Mouse (Mus musculus) ES-Bruce4 (cell line): ENCODE measurements around the gene Hist1h2aa. TPM values are rescaled to one million over a fixed set of nuclear protein-coding genes. Genes with fewer than 3 reads are reported as not detected.

ENCODE experiments used
- H3K27ac ChIP-seq: 2 replicates; pipeline ENCODE4 v1.5.1; 2012; ENCODE audit warnings: low read length, inconsistent platforms; ENCODE audit not compliant: insufficient read depth
- H3K27me3 ChIP-seq: 2 replicates; pipeline ENCODE4 v1.6.1; 2012; ENCODE audit warnings: mild to moderate bottlenecking, low read length, inconsistent platforms; ENCODE audit not compliant: control insufficient read depth, poor library complexity, insufficient read depth, severe bottlenecking
- H3K36me3 ChIP-seq: 2 replicates; pipeline ENCODE4 v1.6.1; 2012; ENCODE audit warnings: inconsistent platforms, mild to moderate bottlenecking, low read length, moderate library complexity; ENCODE audit not compliant: control insufficient read depth, poor library complexity, insufficient read depth, severe bottlenecking
- H3K4me1 ChIP-seq: one replicate; pipeline ENCODE4 v1.8.1; 2011; ENCODE audit warnings: low read length; ENCODE audit not compliant: control insufficient read depth, insufficient read depth
- H3K4me3 ChIP-seq: 2 replicates; pipeline ENCODE4 v1.5.1; 2011; ENCODE audit warnings: low read depth, mild to moderate bottlenecking, low read length
- H3K9ac ChIP-seq: 2 replicates; pipeline ENCODE4 v1.6.1; 2012; ENCODE audit warnings: low read depth, mild to moderate bottlenecking, inconsistent platforms; ENCODE audit not compliant: poor library complexity, severe bottlenecking
- H3K9me3 ChIP-seq: replicated peaks from 2 replicates; pipeline ENCODE4 v1.6.1; 2012; ENCODE audit warnings: mild to moderate bottlenecking, low read length, inconsistent platforms; ENCODE audit not compliant: control insufficient read depth, poor library complexity, insufficient read depth, severe bottlenecking
- CTCF ChIP-seq: IDR thresholded peaks from one replicate; pipeline ENCODE4 v1.8.1; 2011; ENCODE audit warnings: low read depth, low read length
- EP300 ChIP-seq: IDR thresholded peaks from 2 replicates; pipeline ENCODE4 v1.6.1; 2011; ENCODE audit warnings: low read depth, low read length; ENCODE audit not compliant: insufficient read depth
- POLR2A ChIP-seq: IDR thresholded peaks from one replicate; pipeline ENCODE4 v1.8.1; 2011; ENCODE audit warnings: low read length; ENCODE audit not compliant: insufficient read depth
- polyA plus RNA-seq: library from polyadenylated mRNA; stranded (reverse); fragments of >200 nt; gene quantifications from 2 replicates; pipeline ENCODE4 v1.2.4, GENCODE M21; 2011; ENCODE audit warnings: low read depth; ENCODE audit not compliant: missing spikeins, insufficient read depth, insufficient read length

Gene Hist1h2aa
- polyA plus RNA-seq, 1 experiment: not detected

DNA sequence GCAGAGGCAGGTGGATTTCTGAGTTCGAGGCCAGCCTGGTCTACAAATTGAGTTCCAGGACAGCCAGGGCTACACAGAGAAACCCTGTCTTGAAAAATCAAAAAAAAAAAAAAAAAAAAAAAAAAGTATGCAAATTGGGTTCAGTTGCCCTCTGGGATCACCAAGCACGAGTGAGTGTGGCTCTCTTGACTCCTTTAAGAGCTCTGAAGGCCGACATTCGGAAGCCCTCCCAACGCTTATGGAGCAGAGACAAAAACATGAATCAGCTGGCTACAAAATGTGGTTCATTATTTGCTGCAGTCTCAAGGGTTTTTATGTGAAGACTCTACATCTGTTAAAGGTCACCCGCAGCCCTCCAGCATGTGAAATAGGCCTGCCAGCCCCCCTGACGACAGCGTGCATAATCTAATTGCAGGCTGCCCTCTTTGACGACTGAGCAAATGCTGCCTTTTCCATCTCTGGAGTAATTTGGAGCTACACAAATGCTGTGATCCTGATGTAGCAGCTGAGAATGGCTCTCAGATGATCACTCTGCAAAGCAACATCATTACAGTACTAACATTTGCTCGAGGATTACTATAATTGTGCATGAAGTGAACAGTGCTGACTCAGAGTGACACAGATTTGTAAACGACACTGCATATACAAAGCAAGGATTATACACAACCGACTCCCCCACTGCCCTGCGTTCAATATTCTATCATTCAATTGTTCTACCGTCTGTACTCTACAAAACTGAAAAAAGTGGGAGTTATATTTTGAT lies 15.4 kb downstream of the Hist1h2aa start:
- no peaks in the 10 kb centered on the region for H3K36me3 ChIP-seq
- H3K27me3 ChIP-seq: no peaks in the 10 kb centered on the region; the same call in 1 of the 2 replicates
- H3K9ac ChIP-seq: no peak overlapping the region
- no peak overlapping the region for H3K4me3 ChIP-seq
- no peak overlapping the region for H3K27ac ChIP-seq
- H3K9me3 ChIP-seq: no peaks in the 10 kb centered on the region
- no peak for TF ChIP-seq CTCF
- TF ChIP-seq POLR2A: no peak
- TF ChIP-seq EP300: no peak
- H3K4me1 ChIP-seq: no peaks in the 10 kb centered on the region

DNA sequence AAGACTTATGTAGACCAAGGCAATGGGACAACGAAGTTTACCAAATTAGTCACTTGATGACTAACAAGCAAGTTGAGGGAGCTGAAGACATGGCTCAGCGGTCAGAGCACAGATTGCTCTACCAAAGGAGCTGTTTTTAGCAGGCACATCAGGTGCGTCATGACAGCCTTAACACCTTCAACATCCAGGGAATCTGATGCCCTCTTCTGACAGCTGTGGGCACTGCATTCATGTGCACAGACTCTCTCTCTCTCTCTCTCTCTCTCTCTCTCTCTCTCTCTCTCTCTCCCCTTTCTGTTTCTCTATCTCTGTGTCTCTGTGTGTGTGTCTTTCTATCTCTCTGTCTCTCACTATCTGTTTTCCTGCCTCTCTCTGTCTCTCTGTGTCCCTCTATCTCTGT lies 16.7 kb downstream of the Hist1h2aa start:
- H3K4me1 ChIP-seq: no peaks in the 10 kb centered on the region
- no peak overlapping the region for H3K27ac ChIP-seq
- TF ChIP-seq CTCF (peak; percentile 18), POLR2A (no peak)
- no peaks in the 10 kb centered on the region for H3K9me3 ChIP-seq
- no peak overlapping the region for H3K4me3 ChIP-seq
- no peaks in the 10 kb centered on the region for H3K27me3 ChIP-seq
- H3K36me3 ChIP-seq: no peaks in the 10 kb centered on the region
- no peak overlapping the region for H3K9ac ChIP-seq

DNA sequence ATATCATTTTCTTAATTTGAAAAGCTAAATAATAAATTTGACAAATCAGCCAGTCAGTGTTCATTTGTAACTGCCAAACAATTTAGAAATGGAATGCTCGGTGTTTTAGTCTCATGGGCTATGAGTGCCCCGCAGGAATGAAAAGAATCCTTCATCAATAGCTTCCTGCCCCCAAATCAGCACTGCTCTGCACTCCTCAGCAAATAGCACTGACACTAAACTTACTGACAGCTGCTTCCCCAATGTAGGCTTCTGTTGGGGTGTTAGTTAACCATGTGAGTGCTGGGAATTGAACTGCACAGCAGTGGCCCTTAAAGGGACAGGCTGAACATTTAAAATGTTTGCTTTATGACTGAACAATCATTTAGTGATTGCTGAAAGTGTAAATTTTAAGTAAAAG lies 25.5 kb downstream of the Hist1h2aa start:
- no peak overlapping the region for H3K27ac ChIP-seq
- H3K36me3 ChIP-seq: no peaks in the 10 kb centered on the region
- H3K4me3 ChIP-seq: no peak overlapping the region
- no peak overlapping the region for H3K9ac ChIP-seq
- no peaks in the 10 kb centered on the region for H3K27me3 ChIP-seq
- H3K4me1 ChIP-seq: no peaks in the 10 kb centered on the region
- H3K9me3 ChIP-seq: no peaks in the 10 kb centered on the region
- TF ChIP-seq POLR2A (no peak), CTCF (no peak), EP300 (no peak)

DNA sequence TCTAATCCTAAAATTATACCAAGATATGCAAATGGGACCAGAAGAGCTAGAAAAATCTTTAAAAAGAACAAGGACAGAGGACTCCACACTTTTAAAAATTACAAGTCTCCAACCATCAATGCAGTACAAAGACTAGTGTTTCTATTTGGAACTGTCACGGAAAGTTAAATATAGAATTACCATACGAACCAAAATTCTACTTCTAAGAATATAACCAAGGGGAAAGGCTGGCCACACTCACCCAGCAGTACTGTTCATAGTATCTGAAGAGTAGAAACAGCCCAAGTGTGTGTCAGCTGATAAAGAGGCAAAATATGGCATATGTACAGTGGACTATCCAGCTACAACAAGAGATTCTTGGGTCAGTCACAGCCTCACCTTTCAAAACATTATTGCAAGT lies 30.6 kb downstream of the Hist1h2aa start:
- no peak overlapping the region for H3K9ac ChIP-seq
- TF ChIP-seq POLR2A (no peak), CTCF (no peak), EP300 (no peak)
- no peaks in the 10 kb centered on the region for H3K27me3 ChIP-seq
- H3K27ac ChIP-seq: no peak overlapping the region
- H3K4me1 ChIP-seq: no peaks in the 10 kb centered on the region
- H3K36me3 ChIP-seq: no peaks in the 10 kb centered on the region
- H3K9me3 ChIP-seq: no peaks in the 10 kb centered on the region
- no peak overlapping the region for H3K4me3 ChIP-seq

DNA sequence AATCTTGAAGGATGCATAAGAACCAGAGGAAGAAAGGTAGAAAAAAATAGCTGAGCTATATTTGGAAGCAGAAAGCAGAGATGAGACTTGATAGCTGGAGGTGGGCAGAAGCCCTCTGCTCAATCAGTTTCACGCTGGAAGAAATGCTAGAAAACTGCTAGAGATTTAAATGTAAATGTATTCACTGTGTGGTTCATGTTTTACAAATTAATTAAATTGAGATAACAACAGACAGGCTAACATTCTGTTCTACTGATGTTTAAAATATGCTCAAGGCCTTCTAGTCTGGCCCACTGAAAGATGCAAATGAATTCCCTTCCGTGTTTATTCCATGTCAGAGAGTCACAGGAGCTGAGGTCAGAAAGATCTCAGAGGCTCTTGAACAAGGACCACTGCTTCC lies 37.6 kb downstream of the Hist1h2aa start:
- no peaks in the 10 kb centered on the region for H3K36me3 ChIP-seq
- TF ChIP-seq POLR2A (no peak), CTCF (no peak), EP300 (no peak)
- no peaks in the 10 kb centered on the region for H3K4me1 ChIP-seq
- H3K4me3 ChIP-seq: no peak overlapping the region
- no peak overlapping the region for H3K9ac ChIP-seq
- H3K27me3 ChIP-seq: no peaks in the 10 kb centered on the region; the same call in 1 of the 2 replicates
- H3K9me3 ChIP-seq: no peaks in the 10 kb centered on the region
- H3K27ac ChIP-seq: no peak overlapping the region

DNA sequence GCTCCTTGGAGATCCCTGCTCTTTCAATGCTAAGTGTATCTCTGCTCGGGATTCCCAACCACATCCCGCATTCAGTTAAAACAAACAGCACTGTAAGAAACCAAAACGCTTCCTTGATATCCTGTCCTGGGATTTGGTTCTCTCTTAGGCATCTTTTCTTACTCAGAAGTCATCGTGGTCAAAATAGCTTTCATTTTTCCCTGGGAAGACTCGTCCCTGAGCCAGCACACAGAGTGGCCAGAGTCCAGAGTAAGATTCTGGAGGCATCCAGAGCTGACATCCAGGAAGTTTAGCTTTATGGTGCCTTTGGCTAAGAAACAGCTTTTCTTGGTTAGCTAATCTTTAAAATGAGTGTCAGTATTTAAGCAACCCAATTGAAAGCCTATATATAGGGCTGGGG lies 38.0 kb downstream of the Hist1h2aa start:
- no peaks in the 10 kb centered on the region for H3K4me1 ChIP-seq
- H3K9me3 ChIP-seq: no peaks in the 10 kb centered on the region
- H3K27ac ChIP-seq: no peak overlapping the region
- TF ChIP-seq CTCF: no peak
- TF ChIP-seq POLR2A: no peak
- no peak for TF ChIP-seq EP300
- no peaks in the 10 kb centered on the region for H3K36me3 ChIP-seq
- H3K27me3 ChIP-seq: no peaks in the 10 kb centered on the region; the same call in 1 of the 2 replicates
- no peak overlapping the region for H3K9ac ChIP-seq
- H3K4me3 ChIP-seq: no peak overlapping the region

Other genes with a start within 250 kb of the Hist1h2aa start
- not detected in 2 replicates for gene Hist1h1t, start 238.6 kb upstream of the Hist1h2aa start, polyA plus RNA-seq
- gene Hist1h4c, start 236.0 kb upstream of the Hist1h2aa start, polyA plus RNA-seq: 1.3 and 2.5 TPM in 2 replicates
- not detected in 2 replicates for gene Hfe, start 223.6 kb upstream of the Hist1h2aa start, polyA plus RNA-seq
- gene Hist1h1c, start 195.7 kb upstream of the Hist1h2aa start, polyA plus RNA-seq: 10.8 and 13.3 TPM in 2 replicates
- gene Hist1h3c, start 188.9 kb upstream of the Hist1h2aa start, polyA plus RNA-seq: 3.6 and 8.6 TPM in 2 replicates
- gene Hist1h2bb, start 187.7 kb upstream of the Hist1h2aa start, polyA plus RNA-seq: 9.8 and 11.5 TPM in 2 replicates
- 11.9 and 17.9 TPM in 2 replicates for gene Hist1h2ab, start 183.3 kb upstream of the Hist1h2aa start, polyA plus RNA-seq
- gene Hist1h3b, start 182.2 kb upstream of the Hist1h2aa start, polyA plus RNA-seq: 5.0 and 9.4 TPM in 2 replicates
- 28.2 and 29.2 TPM in 2 replicates for gene Hist1h4b, start 177.4 kb upstream of the Hist1h2aa start, polyA plus RNA-seq
- gene Hist1h4a, start 173.2 kb upstream of the Hist1h2aa start, polyA plus RNA-seq: 3.1 and 4.5 TPM in 2 replicates
- gene Hist1h3a, start 172.1 kb upstream of the Hist1h2aa start, polyA plus RNA-seq: 5.4 TPM in 1 of 2 replicates, not detected in the other
- 7.8 and 8.6 TPM in 2 replicates for gene Hist1h1a, start 170.8 kb upstream of the Hist1h2aa start, polyA plus RNA-seq
- gene Trim38, start 164.5 kb upstream of the Hist1h2aa start, polyA plus RNA-seq: not detected in 2 replicates
- gene Slc17a2, start 127.5 kb upstream of the Hist1h2aa start, polyA plus RNA-seq: not detected in 2 replicates
- gene Slc17a3, start 95.0 kb upstream of the Hist1h2aa start, polyA plus RNA-seq: not detected in 2 replicates
- gene Slc17a1, start 66.7 kb upstream of the Hist1h2aa start, polyA plus RNA-seq: not detected in 2 replicates
- not detected in 2 replicates for gene Slc17a4, start 19.5 kb upstream of the Hist1h2aa start, polyA plus RNA-seq
- gene Hist1h2ba, start 306 bp upstream of the Hist1h2aa start, polyA plus RNA-seq: not detected in 2 replicates
- gene Scgn, start 56.8 kb downstream of the Hist1h2aa start, polyA plus RNA-seq: not detected in 2 replicates